Mouse (Mus musculus): ENCODE measurements around the gene Gm44965. TPM values are rescaled to one million over a fixed set of nuclear protein-coding genes. Genes with fewer than 3 reads are reported as not detected.

The Gm44965 gene
- polyA plus RNA-seq (2011; ENCODE audit: insufficient read length, low read depth, missing spikeins): not detected in 2 replicates

DNA sequence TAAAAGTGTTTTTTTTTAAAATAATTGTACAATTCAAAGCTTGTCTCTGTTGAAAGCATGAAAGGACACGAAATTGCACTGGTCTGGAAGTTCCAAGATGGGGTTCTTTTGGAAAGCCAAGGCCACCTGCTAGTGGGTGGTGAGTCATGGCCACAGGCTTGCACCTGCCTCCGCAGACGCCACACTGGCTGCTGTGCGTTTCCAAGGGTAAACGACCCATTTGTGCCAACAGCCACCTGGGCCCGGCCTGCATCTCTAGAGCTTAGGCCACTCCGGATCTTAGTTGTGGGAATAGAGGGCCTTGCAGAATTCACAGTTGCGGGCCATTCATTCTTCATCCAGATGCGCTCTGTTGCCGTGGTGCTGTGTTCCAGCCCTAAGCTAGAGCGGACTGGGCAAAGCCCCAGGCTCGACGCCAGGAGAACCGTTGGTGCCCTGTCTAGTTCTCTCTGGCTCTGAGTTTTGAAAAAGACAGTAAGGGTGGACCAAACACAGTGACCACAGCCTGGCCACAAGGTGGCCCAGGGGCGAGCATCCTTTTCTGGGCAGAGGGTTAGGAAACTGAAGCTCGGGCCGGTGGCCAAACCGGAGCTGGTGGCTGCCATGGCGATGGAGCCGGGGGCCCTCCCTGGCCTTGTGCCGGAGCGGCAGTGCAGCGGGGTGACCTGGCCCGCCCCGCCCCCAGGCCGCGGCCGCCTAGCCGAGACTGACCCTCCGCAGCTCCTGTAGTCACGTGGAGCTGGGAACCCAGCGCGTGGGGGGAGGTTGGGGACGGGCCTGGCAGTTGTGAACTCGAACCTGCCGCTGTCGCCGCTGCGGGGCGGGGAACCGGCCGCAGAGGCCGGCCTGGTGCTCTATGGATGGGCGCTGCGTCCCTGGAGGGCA lies at the start of gene Gm44965, which contains the start of gene Repin1:
TSS of gene Gm44965 (plus strand) at position 784 of the 885 bp plus-strand sequence.
TSS of gene Repin1 (plus strand) at position 726 of the 885 bp plus-strand sequence.
- peak within 1 kb of the TSS; percentile 53 for H3K27ac ChIP-seq (ENCODE audit: insufficient read depth, low read length)
- H3K4me1 ChIP-seq (ENCODE audit: control insufficient read depth, insufficient read depth, low read length): no peaks in the 10 kb centered on the region
- TF ChIP-seq CTCF (IDR thresholded peaks at IDR 0.05; ENCODE audit: borderline replicate concordance, insufficient read depth, low read length) (no peak), POLR2A (IDR thresholded peaks at IDR 0.05; ENCODE audit: low read depth, low read length) (peak; percentile 42)
- peak within 1 kb of the TSS; percentile 73 for H3K4me3 ChIP-seq (ENCODE audit: insufficient read depth, low read length)

DNA sequence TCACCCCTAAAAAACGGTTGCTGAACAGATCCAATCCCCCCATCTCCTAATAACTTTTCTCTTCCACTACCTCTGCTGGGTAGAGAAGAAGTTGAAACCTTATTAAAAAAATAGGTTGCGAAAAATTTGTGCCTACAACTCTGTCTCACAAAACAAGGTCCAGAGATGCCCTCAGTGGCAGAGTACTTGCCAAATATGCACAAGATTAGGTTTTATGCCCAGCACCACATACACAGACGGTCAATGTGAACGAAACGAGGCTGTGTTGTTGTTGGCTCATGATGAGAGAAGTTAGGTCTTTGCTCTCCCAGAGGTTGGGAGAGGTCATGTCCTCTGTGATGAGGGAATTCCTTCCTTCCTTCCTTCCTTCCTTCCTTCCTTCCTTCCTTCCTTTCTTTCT lies 48.5 kb upstream of the Gm44965 start:
- Histone ChIP-seq H3K4me1 (ENCODE audit: control insufficient read depth, insufficient read depth, low read length) (peaks cover 27% of the 10 kb centered on the region), H3K4me3 (ENCODE audit: insufficient read depth, low read length) (no peak overlapping the region), H3K27ac (ENCODE audit: insufficient read depth, low read length) (no peak overlapping the region)
- TF ChIP-seq CTCF (IDR thresholded peaks at IDR 0.05; ENCODE audit: borderline replicate concordance, insufficient read depth, low read length) (no peak), POLR2A (IDR thresholded peaks at IDR 0.05; ENCODE audit: low read depth, low read length) (no peak)

DNA sequence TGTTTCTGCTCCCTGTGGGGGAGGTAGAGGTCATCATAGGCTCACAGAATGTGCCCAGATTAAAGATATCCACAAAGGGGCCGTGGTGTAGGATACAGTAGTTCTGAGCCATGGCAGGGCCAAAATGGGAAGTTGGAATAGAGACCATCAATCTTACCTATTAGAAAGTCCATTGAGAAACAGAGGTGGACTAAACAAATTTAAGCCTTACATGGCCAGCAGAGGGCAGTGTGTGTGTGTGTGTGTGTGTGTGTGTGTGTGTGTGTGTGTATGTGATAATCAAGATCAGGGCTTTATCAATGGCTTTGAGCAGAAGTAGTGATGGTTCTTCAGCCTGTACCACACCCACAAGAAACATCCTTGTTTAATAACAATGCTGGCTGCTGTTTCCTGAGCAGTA lies 47.5 kb upstream of the Gm44965 start:
- TF ChIP-seq POLR2A (IDR thresholded peaks at IDR 0.05; ENCODE audit: low read depth, low read length): no peak
- TF ChIP-seq CTCF (IDR thresholded peaks at IDR 0.05; ENCODE audit: borderline replicate concordance, insufficient read depth, low read length): no peak; the same call in 1 of the 2 replicates
- Histone ChIP-seq H3K27ac (ENCODE audit: insufficient read depth, low read length) (peak overlapping the region; percentile 42; the same call in 1 of the 2 replicates), H3K4me1 (ENCODE audit: control insufficient read depth, insufficient read depth, low read length) (peaks cover 21% of the 10 kb centered on the region), H3K4me3 (ENCODE audit: insufficient read depth, low read length) (no peak overlapping the region)

DNA sequence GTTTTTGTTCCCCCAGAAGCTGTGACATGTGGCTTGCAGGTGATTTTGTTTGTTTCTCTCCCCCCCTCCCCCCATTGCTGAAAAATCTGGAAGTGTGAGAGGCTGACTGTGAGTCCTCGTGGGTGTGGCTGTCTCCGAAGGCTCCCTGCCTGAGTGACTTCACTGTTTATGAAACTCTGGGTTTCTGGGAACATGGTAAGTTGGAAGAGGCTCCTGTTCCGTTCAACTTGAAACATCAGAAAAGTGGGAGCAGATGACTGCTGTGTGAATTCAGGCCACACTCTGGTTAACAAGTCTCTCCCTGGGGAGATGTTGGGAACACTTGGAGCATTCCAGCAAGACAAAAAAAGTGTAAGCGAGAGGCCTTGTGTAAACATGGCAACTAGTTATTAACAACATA lies 46.9 kb upstream of the Gm44965 start:
- H3K4me3 ChIP-seq (ENCODE audit: insufficient read depth, low read length): no peak overlapping the region
- TF ChIP-seq CTCF (IDR thresholded peaks at IDR 0.05; ENCODE audit: borderline replicate concordance, insufficient read depth, low read length) (no peak), POLR2A (IDR thresholded peaks at IDR 0.05; ENCODE audit: low read depth, low read length) (no peak)
- peaks cover 17% of the 10 kb centered on the region for H3K4me1 ChIP-seq (ENCODE audit: control insufficient read depth, insufficient read depth, low read length)
- peak overlapping the region; percentile 42; the same call in 1 of the 2 replicates for H3K27ac ChIP-seq (ENCODE audit: insufficient read depth, low read length)

DNA sequence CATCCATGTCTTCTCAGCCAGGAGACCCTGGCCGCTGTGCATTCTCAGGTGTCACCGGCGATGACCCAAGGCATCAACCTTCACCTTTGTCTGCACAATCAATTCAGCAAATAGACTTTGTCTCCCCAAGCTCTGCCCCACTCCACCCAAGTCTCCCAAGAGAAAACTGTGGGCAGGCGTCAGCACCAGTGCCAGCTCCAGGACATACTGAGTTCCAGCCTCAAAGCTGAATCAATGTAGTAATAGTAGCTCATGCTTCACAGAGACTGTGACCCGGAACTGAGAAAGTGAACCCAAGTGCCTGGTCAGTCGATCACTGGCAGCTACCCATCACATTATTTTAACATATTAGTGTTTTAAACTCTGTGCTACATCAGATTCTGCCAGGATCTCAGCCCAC lies 45.4 kb upstream of the Gm44965 start:
- Histone ChIP-seq H3K4me1 (ENCODE audit: control insufficient read depth, insufficient read depth, low read length) (peaks cover 7% of the 10 kb centered on the region; the same call in 1 of the 2 replicates), H3K27ac (ENCODE audit: insufficient read depth, low read length) (no peak overlapping the region), H3K4me3 (ENCODE audit: insufficient read depth, low read length) (no peak overlapping the region)
- TF ChIP-seq POLR2A (IDR thresholded peaks at IDR 0.05; ENCODE audit: low read depth, low read length): no peak
- TF ChIP-seq CTCF (IDR thresholded peaks at IDR 0.05; ENCODE audit: borderline replicate concordance, insufficient read depth, low read length): no peak

DNA sequence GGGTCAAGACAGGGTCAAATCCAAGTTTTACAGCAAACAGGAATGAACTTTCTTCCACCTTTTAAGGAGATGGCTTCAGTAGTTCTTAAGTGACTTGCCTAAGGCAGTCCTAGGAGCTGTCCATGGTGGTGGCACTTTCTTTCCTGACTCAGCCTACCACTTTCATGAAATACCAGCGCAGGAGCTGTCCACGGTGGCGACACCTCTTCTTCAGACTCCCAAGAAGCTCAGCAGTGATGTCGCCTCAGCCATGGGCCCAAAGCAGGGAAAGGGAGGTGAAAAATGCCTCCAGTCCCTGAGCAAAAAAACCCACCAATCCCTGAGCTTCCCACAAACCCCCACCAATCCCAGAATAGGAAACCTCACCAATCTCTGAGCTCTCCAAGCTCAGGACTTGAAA lies 40.8 kb upstream of the Gm44965 start:
- H3K27ac ChIP-seq (ENCODE audit: insufficient read depth, low read length): no peak overlapping the region
- H3K4me1 ChIP-seq (ENCODE audit: control insufficient read depth, insufficient read depth, low read length): no peaks in the 10 kb centered on the region
- no peak overlapping the region for H3K4me3 ChIP-seq (ENCODE audit: insufficient read depth, low read length)
- TF ChIP-seq POLR2A (IDR thresholded peaks at IDR 0.05; ENCODE audit: low read depth, low read length): no peak
- TF ChIP-seq CTCF (IDR thresholded peaks at IDR 0.05; ENCODE audit: borderline replicate concordance, insufficient read depth, low read length): no peak

DNA sequence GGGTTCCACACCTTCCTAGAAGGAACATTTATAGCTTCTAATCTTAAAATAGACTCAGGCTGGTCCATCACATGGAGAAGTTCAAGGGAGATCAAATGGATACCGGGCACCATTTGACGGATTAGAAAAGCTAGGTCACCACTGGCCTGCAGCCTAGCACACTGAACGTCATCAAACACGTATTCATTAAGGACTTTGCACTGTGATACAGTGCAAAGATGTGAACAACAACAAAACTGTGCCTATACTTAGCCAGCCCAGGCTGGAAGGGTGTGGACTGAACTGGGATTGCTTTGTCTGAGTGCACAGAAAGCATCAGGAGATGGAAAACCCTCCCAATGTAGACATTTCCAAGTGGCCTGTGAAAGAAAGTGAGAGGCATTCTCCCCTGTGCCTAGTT lies 39.9 kb upstream of the Gm44965 start:
- H3K4me3 ChIP-seq (ENCODE audit: insufficient read depth, low read length): no peak overlapping the region
- no peaks in the 10 kb centered on the region for H3K4me1 ChIP-seq (ENCODE audit: control insufficient read depth, insufficient read depth, low read length)
- peak overlapping the region; percentile 77; the same call in 1 of the 2 replicates for H3K27ac ChIP-seq (ENCODE audit: insufficient read depth, low read length)
- TF ChIP-seq POLR2A (IDR thresholded peaks at IDR 0.05; ENCODE audit: low read depth, low read length) (no peak), CTCF (IDR thresholded peaks at IDR 0.05; ENCODE audit: borderline replicate concordance, insufficient read depth, low read length) (no peak)

DNA sequence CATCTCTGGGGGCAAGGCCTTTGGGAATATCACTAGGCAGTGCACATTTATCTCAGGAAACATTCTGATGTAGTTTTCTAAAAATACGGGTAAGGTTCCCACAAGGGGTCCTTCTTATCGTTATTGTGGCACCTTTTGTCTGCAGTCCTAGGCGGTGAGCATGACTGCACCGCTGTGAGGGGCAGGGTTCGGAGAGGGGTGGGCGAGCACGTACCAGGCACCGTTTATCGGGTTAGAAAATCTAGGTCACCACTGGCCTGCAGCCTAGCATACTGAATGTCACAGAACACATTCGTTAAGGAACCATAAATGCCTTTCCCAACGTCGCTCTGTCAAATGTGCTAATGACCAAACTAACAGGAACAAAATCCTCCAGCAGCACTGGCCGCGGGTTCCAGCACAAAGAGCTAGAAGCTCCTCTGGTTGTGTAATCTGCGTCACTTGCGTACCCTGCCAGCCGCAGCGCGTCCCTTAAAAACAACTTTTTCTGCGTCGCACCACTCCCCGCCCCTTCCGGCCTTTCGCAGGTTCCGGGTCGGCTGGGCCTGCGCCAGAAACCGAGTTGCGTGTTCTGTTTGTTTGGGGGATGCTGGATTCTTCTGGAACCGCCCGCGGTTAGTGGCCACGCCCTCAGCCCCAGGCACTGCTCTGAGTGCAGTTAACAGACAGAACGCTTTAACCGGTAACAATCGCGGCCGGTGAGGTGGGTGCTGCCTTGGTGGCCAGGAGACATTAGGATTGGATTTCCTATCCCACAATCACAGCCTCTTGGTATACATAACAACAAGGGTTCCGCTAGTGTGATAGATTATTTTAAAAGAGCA lies 39.2 kb upstream of the Gm44965 start, which contains the start of gene Lrrc61:
TSS of gene Lrrc61 (plus strand) at position 517 of the 824 bp plus-strand sequence.
- TF ChIP-seq CTCF (IDR thresholded peaks at IDR 0.05; ENCODE audit: borderline replicate concordance, insufficient read depth, low read length): no peak
- peak; percentile 83 for TF ChIP-seq POLR2A (IDR thresholded peaks at IDR 0.05; ENCODE audit: low read depth, low read length)
- Histone ChIP-seq H3K4me3 (ENCODE audit: insufficient read depth, low read length) (peak within 1 kb of the TSS; percentile 44), H3K4me1 (ENCODE audit: control insufficient read depth, insufficient read depth, low read length) (no peaks in the 10 kb centered on the region), H3K27ac (ENCODE audit: insufficient read depth, low read length) (peak within 1 kb of the TSS; percentile 90)

DNA sequence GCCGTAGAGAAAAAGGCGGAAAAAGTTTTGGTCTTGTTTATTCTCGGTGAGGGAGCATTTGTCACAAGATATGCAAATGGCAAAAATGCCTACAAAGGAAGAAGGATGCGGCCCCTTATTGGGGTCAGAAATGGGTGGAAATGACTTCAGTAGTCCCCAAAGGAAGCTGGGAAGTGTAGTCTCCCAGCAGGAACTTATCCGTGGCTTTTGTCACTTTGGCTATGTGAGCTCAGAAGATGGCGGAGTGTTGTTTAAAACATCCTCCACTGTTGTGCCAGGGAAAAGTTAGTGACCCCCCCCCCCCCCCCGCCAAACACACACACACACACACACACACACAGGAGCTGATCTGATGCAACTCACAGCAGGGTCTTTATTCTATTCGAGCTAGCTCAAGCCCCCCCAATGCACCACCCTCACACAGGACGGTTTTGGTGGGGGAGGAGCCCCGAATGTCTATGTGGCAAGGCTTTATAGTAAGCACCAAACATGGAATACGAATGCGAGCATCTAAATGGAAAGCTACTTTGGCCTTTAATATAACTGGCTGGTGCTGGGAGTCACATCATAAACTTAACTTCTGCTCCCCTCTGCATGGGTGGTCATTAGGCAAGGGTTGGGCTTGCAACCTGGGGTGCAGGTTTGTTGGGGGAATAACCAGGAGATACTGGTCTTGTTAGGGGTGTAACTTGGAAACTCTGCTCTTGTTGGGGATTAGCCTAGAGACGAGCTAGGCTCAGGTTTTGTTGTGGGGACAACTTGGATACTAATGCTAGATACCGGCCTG lies 38.4 kb upstream of the Gm44965 start:
- peak overlapping the region; percentile 90 for H3K27ac ChIP-seq (ENCODE audit: insufficient read depth, low read length)
- TF ChIP-seq CTCF (IDR thresholded peaks at IDR 0.05; ENCODE audit: borderline replicate concordance, insufficient read depth, low read length): no peak
- no peak; the same call in 1 of the 2 replicates for TF ChIP-seq POLR2A (IDR thresholded peaks at IDR 0.05; ENCODE audit: low read depth, low read length)
- H3K4me1 ChIP-seq (ENCODE audit: control insufficient read depth, insufficient read depth, low read length): no peaks in the 10 kb centered on the region
- peak overlapping the region; percentile 44 for H3K4me3 ChIP-seq (ENCODE audit: insufficient read depth, low read length)

Data from embryonic fibroblast, embryonic 13.5 days (primary cell).